In the genomic region with DNA sequence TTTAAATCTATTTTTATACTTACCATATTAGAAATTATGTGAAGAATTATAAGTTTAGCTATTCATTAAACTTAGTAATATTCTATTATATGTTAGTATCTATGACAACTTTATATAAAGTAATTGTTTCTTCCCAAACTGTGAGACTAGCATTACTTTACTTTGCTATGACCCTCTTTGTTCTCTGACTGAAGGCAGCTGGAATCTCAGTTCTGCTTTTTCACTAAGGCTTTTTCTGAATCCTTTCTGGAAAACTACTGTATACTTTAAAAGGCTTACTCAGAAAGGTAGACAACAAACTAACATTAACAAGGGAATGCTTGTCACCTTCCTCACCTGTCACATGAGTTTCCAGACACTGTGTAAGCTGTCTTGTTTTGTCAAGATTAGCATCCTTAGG, we compare ENCODE assay signal across 27 mouse cellular contexts. TPM values are rescaled to one million over a fixed set of nuclear protein-coding genes. Genes with fewer than 3 reads are reported as not detected.
"Had no signal": no experiment of that assay in that cellular context is flagged by ENCODE, and none has a peak within 500 bp of the region (broad histone marks: within the 10 kb centered on the region; RNA-seq: fewer than 3 reads in every experiment).

No protein-coding gene starts in this region.

- DNase-seq: cerebellum, adult 8-10 months; cerebellum, adult 9-10 months; cerebellum, adult 9-11 months; cerebellum, postnatal 10 days; cerebellum, postnatal 14 days; cerebellum, postnatal 25 days; cerebellum, postnatal 36 days; embryo, embryonic 11 days; forebrain, postnatal 0 days; gastrocnemius, adult 2 months; gastrocnemius, postnatal 10 days; gastrocnemius, postnatal 14 days; gastrocnemius, postnatal 25 days; gastrocnemius, postnatal 36 days; heart, adult 11 months; heart, adult 18-20 months; heart, adult 2 months had no signal

- H3K4me1 ChIP-seq: embryonic facial prominence, embryonic 12.5 days; embryonic facial prominence, embryonic 13.5 days; embryonic facial prominence, embryonic 15.5 days; forebrain, embryonic 10.5 days; forebrain, embryonic 12.5 days; forebrain, embryonic 13.5 days; forebrain, embryonic 15.5 days had no signal

- ATAC-seq: forebrain, embryonic 13.5 days; forebrain, embryonic 14.5 days; forebrain, embryonic 15.5 days; forebrain, embryonic 16.5 days; forebrain, postnatal 0 days had no signal

- H3K4me3 ChIP-seq: embryonic facial prominence, embryonic 12.5 days; embryonic facial prominence, embryonic 13.5 days; embryonic facial prominence, embryonic 15.5 days; erythroblast, embryonic 14.5 days; forebrain, embryonic 10.5 days; forebrain, embryonic 12.5 days; forebrain, embryonic 13.5 days; forebrain, embryonic 15.5 days; gastrocnemius, adult 2 months; heart, adult 2 months had no signal

- H3K27ac ChIP-seq: embryonic facial prominence, embryonic 12.5 days; embryonic facial prominence, embryonic 13.5 days; embryonic facial prominence, embryonic 15.5 days; forebrain, embryonic 10.5 days; forebrain, embryonic 12.5 days; forebrain, embryonic 13.5 days; forebrain, embryonic 15.5 days; gastrocnemius, adult 2 months; heart, adult 2 months had no signal

- H3K9me3 ChIP-seq: embryonic facial prominence, embryonic 12.5 days; embryonic facial prominence, embryonic 13.5 days; embryonic facial prominence, embryonic 15.5 days; forebrain, embryonic 10.5 days; forebrain, embryonic 12.5 days; forebrain, embryonic 13.5 days; forebrain, embryonic 15.5 days had no signal

- H3K27me3 ChIP-seq: embryonic facial prominence, embryonic 12.5 days; embryonic facial prominence, embryonic 13.5 days; embryonic facial prominence, embryonic 15.5 days; forebrain, embryonic 12.5 days; forebrain, embryonic 13.5 days; forebrain, embryonic 15.5 days had no signal

- H3K4me2 ChIP-seq: embryonic facial prominence, embryonic 12.5 days; embryonic facial prominence, embryonic 13.5 days; embryonic facial prominence, embryonic 15.5 days; forebrain, embryonic 12.5 days; forebrain, embryonic 13.5 days; forebrain, embryonic 15.5 days had no signal

- H3K9ac ChIP-seq: embryonic facial prominence, embryonic 12.5 days; embryonic facial prominence, embryonic 13.5 days; embryonic facial prominence, embryonic 15.5 days; forebrain, embryonic 12.5 days; forebrain, embryonic 13.5 days; forebrain, embryonic 15.5 days; forebrain, postnatal 0 days had no signal

RNA-seq across cellular contexts. Expression of a gene that starts 11.7 kb away (rescaled TPM):
- polyA plus RNA-seq: erythroblast, embryonic 14.5 days had no signal
